Mouse (Mus musculus): ENCODE results near the gene Tead1.

Gene Tead1

GRCm38 (mm10) chr7:112679171-112679512, at the start of gene Tead1:
Gene Tead1 (plus strand): TSS chr7:112679318.
- peak; percentile 73 for DNase-seq (ENCODE audit: low read depth, low spot score)

DNA sequence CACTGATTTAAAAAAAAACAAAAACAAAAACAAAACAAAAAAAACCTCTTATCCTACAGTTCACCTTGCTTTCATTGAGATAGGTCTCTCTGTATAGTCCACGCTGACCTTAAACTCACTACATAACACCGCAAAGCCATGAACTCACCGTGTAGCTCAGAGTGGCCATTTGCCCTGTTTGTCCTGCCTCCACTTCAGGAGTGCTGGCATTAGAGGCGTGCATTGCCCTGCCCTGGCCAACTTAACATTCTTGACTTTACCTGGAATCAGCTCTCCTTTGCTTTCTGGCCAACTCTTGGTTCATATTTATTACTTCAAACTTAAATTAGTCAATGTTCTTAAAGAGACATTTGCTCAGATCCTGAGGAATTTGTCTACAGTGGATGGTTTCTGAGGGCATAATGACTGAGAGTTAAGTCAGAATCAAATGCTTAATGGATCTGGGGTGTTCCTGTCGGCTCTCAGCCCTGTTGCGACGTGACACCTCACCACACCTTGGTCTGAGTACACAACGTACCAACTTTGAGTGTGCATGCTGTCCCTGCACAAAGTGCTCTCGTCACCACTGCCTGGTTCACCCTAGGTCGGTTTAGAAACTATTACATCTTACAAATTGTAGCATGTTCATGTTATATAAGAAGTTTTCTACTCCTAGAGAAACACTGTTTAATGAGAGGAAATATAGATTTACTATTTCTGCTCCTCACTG, 44.5 kb upstream of the Tead1 start:
- DNase-seq (ENCODE audit: low read depth, low spot score), result no peak

DNA sequence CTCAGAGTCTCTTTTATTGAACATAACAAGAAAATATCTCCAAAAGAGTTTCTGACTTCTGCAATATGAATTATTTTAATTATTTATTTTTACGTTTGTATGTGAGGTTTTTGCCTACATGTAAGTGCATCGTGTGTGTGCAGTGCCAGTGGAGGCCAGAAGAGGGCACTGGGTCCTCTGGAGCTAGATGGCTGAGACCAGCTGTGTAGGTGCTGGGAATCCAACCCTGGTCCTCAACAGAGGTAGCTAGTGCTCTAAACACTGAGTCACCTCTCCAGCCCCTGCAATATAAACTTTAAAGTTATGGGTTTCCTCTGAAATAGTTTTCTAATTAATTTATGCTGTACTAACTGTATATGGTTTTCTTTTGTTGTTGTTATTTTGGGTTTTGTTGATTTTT, 43.2 kb upstream of the Tead1 start:
- DNase-seq (ENCODE audit: low read depth, low spot score), result no peak

DNA sequence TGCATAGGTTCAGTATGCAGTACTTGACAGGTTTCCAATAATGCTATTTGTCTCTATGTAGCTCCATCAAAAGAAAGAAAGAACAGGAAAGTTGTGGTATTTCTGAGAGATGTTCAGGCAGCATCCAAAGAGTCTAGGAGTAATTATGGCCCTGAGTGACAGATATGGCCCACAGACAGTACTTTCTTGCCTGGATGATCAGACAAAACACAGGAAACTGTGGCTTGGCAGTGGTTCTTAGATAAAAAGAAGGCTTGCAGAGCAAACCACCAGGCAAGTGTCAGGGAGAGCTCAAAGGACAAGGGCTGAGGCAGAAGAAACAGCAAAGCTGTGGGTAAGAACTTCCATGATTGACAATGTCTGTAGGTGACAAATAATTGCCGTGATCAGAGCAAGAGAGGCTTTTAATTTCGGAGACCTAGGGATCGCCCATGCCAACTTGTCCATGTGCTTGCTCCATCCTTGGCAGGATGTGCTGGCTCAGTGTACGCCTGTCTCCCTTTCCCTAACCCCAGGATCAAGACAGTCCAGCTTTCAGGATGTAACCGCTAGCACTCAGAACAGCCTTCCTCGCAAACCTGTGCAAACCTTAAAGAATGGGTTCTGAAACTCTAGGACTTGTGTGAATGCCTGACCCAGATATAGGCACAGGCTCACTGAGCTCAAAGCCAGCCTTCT, 35.1 kb upstream of the Tead1 start:
- DNase-seq (ENCODE audit: low read depth, low spot score), result no peak

- DNase-seq (ENCODE audit: low read depth, low spot score), result peak; percentile 16
These were observed 34.4 kb upstream of the Tead1 start for GRCm38 (mm10) chr7:112644701-112645100.

GRCm38 (mm10) chr7:112645724-112646123, 33.4 kb upstream of the Tead1 start:
- no peak for DNase-seq (ENCODE audit: low read depth, low spot score)

GRCm38 (mm10) chr7:112647417-112647816, 31.7 kb upstream of the Tead1 start:
- DNase-seq (ENCODE audit: low read depth, low spot score), result no peak

- DNase-seq (ENCODE audit: low read depth, low spot score), result no peak
These were observed 22.9 kb upstream of the Tead1 start for GRCm38 (mm10) chr7:112656141-112656662.

GRCm38 (mm10) chr7:112658939-112659338, 20.2 kb upstream of the Tead1 start:
- no peak for DNase-seq (ENCODE audit: low read depth, low spot score)

DNA sequence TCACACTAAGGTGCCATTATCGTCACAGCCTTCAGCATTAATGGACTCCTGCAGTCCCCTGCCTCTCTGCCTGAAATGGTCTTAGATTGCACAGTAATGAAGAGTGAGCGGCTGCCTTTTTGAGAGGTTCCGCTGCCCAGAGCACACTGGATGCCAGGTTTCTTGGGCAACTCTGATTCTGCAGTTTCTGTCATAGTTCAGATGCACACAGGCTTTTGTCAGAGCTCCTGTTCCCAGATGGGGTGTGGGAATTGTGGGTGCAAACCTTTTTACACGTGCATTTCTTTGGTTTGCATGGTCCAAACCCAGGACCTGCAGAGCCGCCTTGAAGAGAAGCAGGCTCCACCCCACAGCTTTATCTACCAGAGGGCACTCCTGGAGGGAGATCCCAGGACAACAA, 19.3 kb upstream of the Tead1 start:
- no peak for DNase-seq (ENCODE audit: low read depth, low spot score)

DNA sequence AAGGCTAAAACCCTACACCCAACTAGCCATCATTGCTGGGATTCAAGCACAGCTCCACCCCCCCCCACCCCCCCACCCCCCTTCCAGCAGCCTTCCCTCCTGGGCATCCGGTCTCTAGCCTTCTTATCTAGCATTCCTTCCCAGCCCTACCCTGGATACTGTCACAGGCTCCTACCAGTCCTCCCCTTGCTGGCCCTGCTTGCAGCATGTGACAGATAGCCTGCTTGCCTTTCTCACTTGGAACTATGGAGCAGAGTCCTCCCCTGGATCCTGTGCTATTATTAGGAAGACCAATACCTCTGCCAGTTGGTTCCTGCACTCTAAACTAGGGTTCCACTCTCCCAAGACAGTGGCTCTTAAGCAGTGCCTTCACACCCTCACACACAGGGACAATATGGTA, 18.8 kb upstream of the Tead1 start:
- no peak for DNase-seq (ENCODE audit: low read depth, low spot score)

DNA sequence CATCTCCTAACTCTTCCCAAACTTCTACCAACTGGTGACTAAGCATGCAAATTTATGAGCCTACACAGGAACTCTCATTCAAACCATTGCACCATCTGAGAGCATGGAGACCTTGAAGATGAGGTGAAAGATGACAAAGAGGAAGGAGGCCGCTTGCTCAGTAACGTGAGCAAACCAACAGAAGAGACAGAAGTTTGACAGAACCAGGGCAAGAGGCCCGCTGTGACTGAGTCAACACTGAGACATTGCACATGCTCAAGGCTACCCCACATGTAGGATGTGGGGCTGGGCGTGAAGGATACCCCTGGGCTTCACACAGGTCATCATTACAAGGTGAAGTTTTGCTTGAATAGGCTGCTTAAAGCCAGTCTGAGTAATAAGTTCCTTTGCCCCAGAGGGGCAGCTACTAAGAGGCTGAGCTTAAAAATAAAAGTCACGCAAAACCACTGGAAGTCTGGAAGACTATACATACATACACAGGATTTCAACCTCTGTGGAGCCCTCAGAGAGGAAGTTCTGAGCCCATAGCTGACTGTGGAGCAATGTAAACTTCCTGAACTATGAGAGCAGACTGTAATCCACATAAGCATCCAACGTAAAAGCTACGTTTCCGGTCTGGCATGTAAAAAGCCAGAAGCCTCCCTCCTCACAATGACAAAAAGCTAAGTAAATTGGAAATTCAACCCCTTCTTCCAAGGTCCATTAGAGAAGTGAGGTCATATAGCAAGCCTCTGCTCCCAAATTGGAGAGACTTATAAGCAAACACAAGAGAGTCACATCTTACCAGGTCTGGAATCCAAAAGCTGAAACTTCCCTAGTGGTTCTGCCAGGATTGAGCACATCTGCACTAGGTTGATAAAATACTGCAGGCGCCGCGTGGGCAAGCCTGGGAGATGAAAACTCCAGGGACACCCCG, 16.5 kb upstream of the Tead1 start:
- DNase-seq (ENCODE audit: low read depth, low spot score), result no peak

GRCm38 (mm10) chr7:112663314-112663966, 15.7 kb upstream of the Tead1 start:
- no peak for DNase-seq (ENCODE audit: low read depth, low spot score)

- no peak for DNase-seq (ENCODE audit: low read depth, low spot score)
These were observed 9.1 kb upstream of the Tead1 start for GRCm38 (mm10) chr7:112669993-112670392.

DNA sequence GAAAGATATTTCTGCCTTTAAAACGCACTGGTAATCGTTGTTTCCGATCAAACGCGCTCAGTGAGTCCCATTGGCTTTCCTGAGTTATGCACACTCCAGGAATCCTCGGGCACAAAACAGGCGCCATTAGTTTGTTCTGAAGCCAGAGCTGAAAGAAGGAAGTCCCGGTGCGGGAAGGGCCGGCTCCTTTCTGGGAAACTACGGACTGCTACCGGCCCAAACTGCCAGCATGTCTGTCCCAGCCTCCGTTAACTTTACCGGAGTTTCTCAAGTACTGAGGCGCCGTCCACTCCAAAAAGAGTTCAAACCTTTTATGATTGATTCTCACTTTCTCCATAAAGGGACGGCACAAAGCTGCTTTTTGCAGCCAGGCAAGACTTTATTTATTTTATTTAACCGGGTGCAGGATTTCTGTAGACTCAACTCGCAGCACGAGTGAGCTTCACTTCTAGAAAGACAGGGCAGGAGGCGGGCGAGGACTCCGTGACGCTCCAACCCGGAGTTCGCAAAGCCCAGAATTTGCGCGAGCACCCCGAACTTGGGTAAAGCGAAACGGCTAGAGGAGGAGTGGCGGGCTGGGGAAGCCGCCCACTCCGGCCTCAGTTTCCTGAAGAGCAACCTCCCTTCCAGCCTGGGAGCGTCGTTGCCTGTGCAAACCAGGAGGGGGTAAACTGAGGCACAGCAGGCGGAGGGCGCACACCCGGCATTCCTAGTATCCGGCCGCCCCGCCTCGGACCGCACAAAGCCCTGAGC, 524 bp upstream of the Tead1 start:
- DNase-seq (ENCODE audit: low read depth, low spot score), result no peak

DNA sequence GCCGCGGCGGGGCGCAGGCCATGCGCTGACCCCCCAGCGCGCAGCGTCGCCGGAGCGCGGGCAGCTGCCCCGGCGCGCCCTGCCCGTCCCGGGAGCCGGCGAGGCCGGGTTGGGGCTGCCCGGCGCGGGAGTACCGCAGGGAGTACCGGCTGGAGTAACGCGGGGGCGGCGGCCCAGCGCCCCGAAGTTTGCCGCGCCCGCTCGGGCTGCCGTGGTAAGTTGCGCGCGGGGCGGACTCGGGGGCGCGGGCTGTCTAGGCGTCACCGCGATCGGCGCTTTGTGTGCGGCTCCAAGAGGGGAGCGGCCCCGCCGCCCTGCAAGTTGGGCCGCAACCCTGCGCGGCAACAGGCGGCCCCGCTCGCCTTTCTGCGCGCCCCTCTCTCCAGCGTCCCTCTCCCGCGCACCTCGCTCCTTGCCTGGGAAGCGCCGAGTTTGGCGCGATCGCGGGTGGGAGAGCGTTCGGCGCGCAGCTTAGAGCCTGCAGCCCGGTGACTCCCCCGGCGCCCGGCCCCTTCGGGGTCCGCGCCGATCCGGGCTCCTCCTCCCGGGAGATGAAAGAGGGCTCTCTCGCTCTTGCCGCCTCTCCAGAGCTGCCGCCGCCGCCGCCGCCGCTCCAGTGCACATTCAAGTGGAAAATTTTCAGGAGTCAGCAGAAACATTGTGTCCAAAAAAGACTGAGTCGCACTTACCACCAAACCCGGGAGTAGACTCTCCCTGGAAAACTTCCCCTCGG, 561 bp downstream of the Tead1 start:
- no peak for DNase-seq (ENCODE audit: low read depth, low spot score)

DNA sequence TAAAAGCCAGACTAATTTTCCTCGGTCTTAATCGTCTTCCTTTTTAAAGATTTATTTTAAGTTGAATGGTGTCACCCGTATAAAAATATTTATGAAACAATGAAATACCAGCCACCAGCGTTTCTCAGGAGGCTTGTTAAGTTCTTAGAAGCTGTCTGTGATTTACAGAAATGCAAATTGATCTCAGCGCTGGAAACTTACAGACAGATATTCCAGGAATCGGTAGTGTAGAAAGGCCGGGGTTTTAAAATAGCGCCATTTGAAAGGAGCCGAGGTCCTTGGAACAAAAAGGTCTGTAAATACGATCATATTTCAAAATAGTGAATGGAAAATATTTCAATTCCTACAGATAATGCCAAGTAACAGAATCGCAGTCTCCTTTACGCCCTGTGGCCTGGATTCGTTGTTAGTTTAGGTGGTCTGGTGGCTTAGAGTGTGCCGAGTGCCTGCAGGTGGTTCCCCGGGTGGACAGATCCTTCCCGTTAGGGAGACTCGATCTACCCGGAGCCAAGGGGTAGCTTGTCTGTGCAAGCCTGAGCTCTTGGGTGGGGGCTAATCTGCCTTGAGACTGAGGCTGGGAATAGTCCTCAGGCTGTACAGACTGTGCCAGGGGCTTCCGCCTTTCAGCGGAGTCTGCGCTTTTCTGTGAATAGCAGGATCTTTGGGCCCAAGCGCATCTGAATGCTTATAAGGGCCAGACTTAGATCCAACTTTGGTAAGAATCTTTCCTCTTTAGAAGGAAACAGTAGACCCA, 1.6 kb downstream of the Tead1 start:
- DNase-seq (ENCODE audit: low read depth, low spot score), result no peak

- no peak for DNase-seq (ENCODE audit: low read depth, low spot score)
These were observed 5.8 kb downstream of the Tead1 start for GRCm38 (mm10) chr7:112684626-112685561.

All from WW6 (cell line).